Mouse (Mus musculus): ENCODE data around the gene Gm20388.

- no peak for TF ChIP-seq CTCF (IDR thresholded peaks at IDR 0.05; ENCODE audit: low read depth)
- no peak for TF ChIP-seq EP300 (optimal IDR thresholded peaks at IDR 0.05)
Measured at GRCm38 (mm10) chr8:122126659-122127058, 2216.0 kb downstream of the Gm20388 start.
